Mouse (Mus musculus) Patski (cell line): ENCODE measurements at regions not wholly inside any gene's neighbourhood (a gene's known extent, or its start where the extent isn't known, plus 50 kb on each side); places are given as distances from the start of the nearest gene placed in this dataset.

ENCODE experiments used
- ATAC-seq: fragments of 100-300 bp; one replicate; pipeline ENCODE4 v1.8.0; 2021
- CTCF ChIA-PET: fragments of 350-600 bp; sonication (Branson Sonifier 250); formaldehyde crosslinking; loops from one replicate; lab custom pipeline; 2022; ENCODE audit warnings: inconsistent platforms; lab: Charles Lee
- POLR2A ChIA-PET: fragments of 350-600 bp; sonication (Branson Sonifier 250); formaldehyde crosslinking; loops from one replicate; lab custom pipeline; 2022; ENCODE audit warnings: antibody characterized with exemption, inconsistent platforms; lab: Charles Lee
- DNase-seq: peaks from one replicate; pipeline ENCODE4 v3.0.0-alpha.2; 2011; ENCODE audit warnings: low read depth, low spot score
- H3K27me3 ChIP-seq: fragments of 371-371 bp; one replicate; pipeline ENCODE4 v1.5.1; 2021
- CTCF ChIP-seq: fragments of 100-300 bp; IDR thresholded peaks from one replicate; pipeline ENCODE4 v1.5.1; 2021
- in situ Hi-C: fragments of 300-500 bp; cut with MboI; formaldehyde crosslinking; loops from 3 replicates; pipeline ENCODE4 v1.11.1; 2018; ENCODE audit warnings: low pct_unique_long_range_greater_than_20kb, mixed read lengths

DNA sequence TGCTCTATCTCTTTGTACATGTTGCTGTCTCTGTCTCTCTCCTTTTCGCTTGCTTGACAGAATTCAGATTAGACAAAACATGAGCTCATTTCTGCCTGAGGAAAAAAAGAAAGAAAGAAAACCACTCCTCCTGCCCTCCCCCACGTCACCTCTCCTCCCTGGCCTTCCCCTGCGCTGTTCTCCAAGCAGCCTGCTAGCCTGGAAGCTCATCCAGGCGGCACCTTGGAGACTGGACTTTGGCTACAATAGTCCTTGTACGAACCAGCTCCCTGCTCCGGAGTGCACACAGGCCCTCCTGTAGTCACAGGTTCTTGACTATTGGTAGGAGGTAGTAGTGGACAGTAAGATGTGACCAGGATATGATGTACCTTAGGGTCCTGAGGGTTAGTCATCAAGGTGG, 79.4 kb downstream of the Pja1 start:
- in situ Hi-C loops, result no loop called here
- no peak for ATAC-seq
- no peak for DNase-seq
- ChIA-PET POLR2A (no interaction called here), CTCF (interaction anchor here (1.1 to 1.4 kb wide), 2 partner anchors 9 to 19 kb away, joined by 3 to 4 read pairs; no protein-coding TSS in a partner anchor)
- no peak for TF ChIP-seq CTCF
- H3K27me3 ChIP-seq, result no peaks in the 10 kb centered on the region

DNA sequence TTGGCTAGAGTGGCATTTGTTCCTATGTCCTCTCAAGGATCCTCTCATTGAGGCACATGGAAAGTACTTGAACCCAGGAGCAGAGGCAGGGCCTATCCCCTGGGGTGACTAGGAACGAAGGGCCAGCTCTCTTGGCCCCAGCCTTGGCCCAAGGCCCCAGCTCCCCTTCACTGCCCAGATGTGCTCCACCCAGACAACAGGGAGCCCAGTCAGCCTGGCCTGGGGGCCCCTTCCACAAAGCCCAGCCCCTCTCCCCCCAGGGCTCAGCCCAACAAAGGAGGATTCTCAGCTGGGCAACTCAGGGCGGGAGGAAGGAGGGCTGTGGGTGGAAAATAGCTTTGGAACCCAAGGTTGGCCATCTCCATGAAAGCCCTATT, 80.6 kb downstream of the Pja1 start:
- peaks cover 2% of the 10 kb centered on the region for H3K27me3 ChIP-seq
- ChIA-PET POLR2A (no interaction called here), CTCF (interaction anchor here (1.1 to 1.4 kb wide), 2 partner anchors 10 to 20 kb away, joined by 3 to 4 read pairs; no protein-coding TSS in a partner anchor)
- no peak for TF ChIP-seq CTCF
- ATAC-seq (no peak), DNase-seq (no peak)
- in situ Hi-C loops, result no loop called here

DNA sequence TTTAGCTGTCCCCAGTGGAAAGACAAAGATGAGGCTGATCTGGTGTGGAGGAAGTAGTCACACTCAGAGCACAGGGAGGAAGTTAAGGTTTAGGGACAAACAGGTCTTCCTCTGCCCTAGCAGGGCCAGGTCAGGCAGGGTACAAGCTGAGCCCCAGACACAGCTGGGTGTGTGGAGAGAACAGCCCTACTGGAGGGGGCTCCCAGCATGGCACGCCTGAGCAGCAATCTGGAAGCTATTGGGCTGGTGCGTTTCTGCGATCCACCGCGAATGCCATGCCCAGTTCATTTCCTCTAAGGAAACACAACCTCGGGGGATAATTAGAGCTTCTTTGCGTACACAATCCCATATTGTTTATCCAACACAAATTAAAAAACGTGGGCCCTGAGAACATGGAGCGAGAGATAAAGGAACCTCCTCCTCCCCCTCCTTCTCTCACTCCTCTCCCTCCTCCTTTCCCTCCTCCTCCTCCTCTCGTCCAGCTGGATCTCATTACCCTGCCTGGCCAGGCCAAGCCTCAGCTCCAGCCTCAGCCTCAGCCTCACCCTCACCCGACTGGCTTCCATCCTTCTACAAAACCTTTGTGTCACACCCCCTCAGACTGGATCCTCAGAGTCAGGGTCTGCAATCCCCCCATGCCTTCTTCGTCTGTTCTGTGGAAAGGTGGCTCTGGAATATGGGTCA, 81.2 kb downstream of the Pja1 start:
- in situ Hi-C loops, result no loop called here
- no peak for TF ChIP-seq CTCF
- ChIA-PET CTCF (no interaction called here), POLR2A (no interaction called here)
- peaks cover 5% of the 10 kb centered on the region for H3K27me3 ChIP-seq
- ATAC-seq (no peak), DNase-seq (no peak)

GRCm38 (mm10) chrX:99370711-99371110, 100.4 kb downstream of the Pja1 start:
- in situ Hi-C loops, result no loop called here
- ATAC-seq (no peak), DNase-seq (no peak)
- H3K27me3 ChIP-seq, result peaks cover 18% of the 10 kb centered on the region
- ChIA-PET CTCF (no interaction called here), POLR2A (no interaction called here)
- TF ChIP-seq CTCF, result no peak

GRCm38 (mm10) chrX:99369258-99369900, 101.7 kb downstream of the Pja1 start:
- in situ Hi-C loops, result no loop called here
- DNase-seq (no peak), ATAC-seq (no peak)
- ChIA-PET CTCF (no interaction called here), POLR2A (no interaction called here)
- H3K27me3 ChIP-seq, result peaks cover 22% of the 10 kb centered on the region
- no peak for TF ChIP-seq CTCF

GRCm38 (mm10) chrX:99364072-99364471, 107.0 kb downstream of the Pja1 start:
- CTCF ChIA-PET, result interaction anchor here (1.3 kb wide), 1 partner anchor 10 kb away, joined by 3 read pairs; no protein-coding TSS in a partner anchor
- DNase-seq, result peak; percentile 41

GRCm38 (mm10) chrX:99360095-99360890, 110.8 kb downstream of the Pja1 start:
- peaks cover 16% of the 10 kb centered on the region for H3K27me3 ChIP-seq
- in situ Hi-C loops, result no loop called here
- no peak for ATAC-seq
- DNase-seq, result no peak
- ChIA-PET POLR2A (no interaction called here), CTCF (interaction anchor here (1.5 kb wide), 1 partner anchor 224 kb away, joined by 3 read pairs; the partner anchor contains the start of gene Efnb1)
- TF ChIP-seq CTCF, result no peak

More at GRCm38 (mm10) chrX:99364072-99364471, 107.0 kb downstream of the Pja1 start:
- ATAC-seq, result peak; percentile 78
- POLR2A ChIA-PET, result interaction anchor here (0.5 to 0.7 kb wide), 2 partner anchors 33 to 1366 kb away, joined by 3 read pairs; partner anchors contain the start of gene Gdpd2
- H3K27me3 ChIP-seq, result peaks cover 10% of the 10 kb centered on the region
- in situ Hi-C loops, result no loop called here
- TF ChIP-seq CTCF, result no peak

DNA sequence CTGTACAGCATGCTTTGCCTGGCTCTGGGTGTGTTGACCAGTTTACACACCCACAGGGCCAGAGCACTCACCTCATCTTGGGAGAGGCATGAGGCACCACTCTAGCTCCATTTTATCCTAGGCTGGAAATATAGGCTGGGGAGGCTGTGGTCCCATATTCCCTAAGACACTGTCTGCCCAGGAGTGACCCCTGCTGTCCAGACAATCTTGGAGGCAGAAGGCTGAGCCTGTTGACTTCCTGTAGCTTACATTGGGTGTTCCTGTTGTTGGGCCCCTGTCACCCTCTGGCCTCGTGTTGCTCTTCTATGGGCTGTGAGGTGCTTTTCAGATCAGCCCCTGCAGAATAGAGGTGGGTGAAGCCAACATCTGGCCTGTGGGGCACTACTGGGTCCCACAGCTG, 112.3 kb downstream of the Pja1 start:
- ATAC-seq, result no peak
- CTCF ChIA-PET, result no interaction called here
- no peak for DNase-seq
- in situ Hi-C loops, result no loop called here
- no peak for TF ChIP-seq CTCF
- H3K27me3 ChIP-seq, result peaks cover 15% of the 10 kb centered on the region
- POLR2A ChIA-PET, result interaction anchor here (1.2 kb wide), 1 partner anchor 222 kb away, joined by 3 read pairs; no protein-coding TSS in a partner anchor

- ChIA-PET CTCF (no interaction called here), POLR2A (no interaction called here)
- in situ Hi-C loops, result no loop called here
- DNase-seq (no peak), ATAC-seq (no peak)
- H3K27me3 ChIP-seq, result peaks cover 21% of the 10 kb centered on the region
- no peak for TF ChIP-seq CTCF
Observed at GRCm38 (mm10) chrX:99358051-99358617, 112.9 kb downstream of the Pja1 start.

DNA sequence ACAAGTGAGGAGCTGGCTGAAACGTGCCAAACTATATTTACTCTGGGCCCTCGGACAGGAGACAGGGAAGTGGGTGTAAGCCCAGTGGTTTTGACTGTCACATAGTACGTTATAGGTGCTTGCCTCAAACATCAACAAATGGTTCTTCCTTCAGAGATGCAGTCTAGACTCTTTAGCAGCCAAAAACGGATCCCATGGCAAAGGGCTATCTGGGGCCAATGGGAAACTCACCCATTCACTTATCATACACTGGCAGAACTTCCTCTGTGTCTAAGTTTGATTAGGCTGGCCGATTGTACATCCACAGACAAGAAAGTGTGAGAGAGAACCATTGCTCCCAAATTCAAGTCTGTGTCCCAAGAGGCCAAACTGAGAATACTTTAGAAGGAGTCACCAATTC, 115.9 kb downstream of the Pja1 start:
- ChIA-PET CTCF (no interaction called here), POLR2A (no interaction called here)
- peaks cover 21% of the 10 kb centered on the region for H3K27me3 ChIP-seq
- ATAC-seq, result no peak
- in situ Hi-C loops, result no loop called here
- TF ChIP-seq CTCF, result no peak
- DNase-seq, result no peak
